Mouse (Mus musculus): ENCODE data around the gene Gm20422. TPM values are rescaled to one million over a fixed set of nuclear protein-coding genes. Genes with fewer than 3 reads are reported as not detected.

Gene Gm20422
- polyA plus RNA-seq, 1 experiment from 2014 or later, result 0.49 TPM

- Histone ChIP-seq H3K4me2 (replicated peaks) (peak within 1 kb of the TSS; percentile 61), H3K27ac (peak within 1 kb of the TSS; percentile 91), H3K4me3 (replicated peaks) (peak within 1 kb of the TSS; percentile 86), H3K9ac (peak within 1 kb of the TSS; percentile 94), H3K9me3 (no peaks in the 10 kb centered on the region), H3K36me3 (peaks cover 20% of the 10 kb centered on the region), H3K27me3 (replicated peaks) (no peaks in the 10 kb centered on the region), H3K4me1 (replicated peaks) (peaks cover 22% of the 10 kb centered on the region)
- ATAC-seq, result peak; percentile 98
- under 1% methylated on average over 38 of the region's 38 CpGs for WGBS
Measured at GRCm38 (mm10) chr8:69790773-69791367, 16.2 kb upstream of the Gm20422 start, which contains the start of the genes Atp13a1 and Zfp866. Atp13a1 (plus strand) TSS chr8:69791163. Zfp866 (minus strand) TSS chr8:69791178.

GRCm38 (mm10) chr8:69790364-69790763 is 15.7 kb upstream of the Gm20422 start:
- ATAC-seq, result peak; percentile 24; the same call in 1 of the 2 replicates
- Histone ChIP-seq H3K27me3 (replicated peaks) (no peaks in the 10 kb centered on the region), H3K9ac (peak overlapping the region; percentile 94), H3K4me2 (replicated peaks) (peak overlapping the region; percentile 61), H3K4me1 (replicated peaks) (peaks cover 22% of the 10 kb centered on the region), H3K36me3 (peaks cover 16% of the 10 kb centered on the region), H3K4me3 (replicated peaks) (peak overlapping the region; percentile 86), H3K27ac (peak overlapping the region; percentile 91), H3K9me3 (no peaks in the 10 kb centered on the region)
- 27% methylated on average over 11 of the region's 11 CpGs for WGBS

GRCm38 (mm10) chr8:69789731-69790130 is 15.0 kb upstream of the Gm20422 start:
- H3K36me3 ChIP-seq, result peaks cover 14% of the 10 kb centered on the region
- WGBS, result 67% methylated on average over 5 of the region's 5 CpGs
- H3K27me3 ChIP-seq (replicated peaks), result no peaks in the 10 kb centered on the region
- peaks cover 22% of the 10 kb centered on the region for H3K4me1 ChIP-seq (replicated peaks)
- no peak overlapping the region for H3K9ac ChIP-seq
- no peaks in the 10 kb centered on the region for H3K9me3 ChIP-seq
- ATAC-seq, result no peak
- H3K4me3 ChIP-seq (replicated peaks), result no peak overlapping the region; the same call in 1 of the 2 replicates
- no peak overlapping the region for H3K4me2 ChIP-seq (replicated peaks)
- no peak overlapping the region for H3K27ac ChIP-seq

GRCm38 (mm10) chr8:69789105-69789504 is 14.4 kb upstream of the Gm20422 start:
- Histone ChIP-seq H3K36me3 (peaks cover 8% of the 10 kb centered on the region), H3K9me3 (no peaks in the 10 kb centered on the region), H3K4me2 (replicated peaks) (no peak overlapping the region), H3K4me3 (replicated peaks) (no peak overlapping the region), H3K4me1 (replicated peaks) (peaks cover 22% of the 10 kb centered on the region), H3K27me3 (replicated peaks) (no peaks in the 10 kb centered on the region), H3K27ac (no peak overlapping the region), H3K9ac (no peak overlapping the region)
- 88% methylated on average over 5 of the region's 5 CpGs for WGBS
- no peak for ATAC-seq

- WGBS, result 63% methylated on average over 12 of the region's 12 CpGs
- no peaks in the 10 kb centered on the region for H3K36me3 ChIP-seq
- peaks cover 8% of the 10 kb centered on the region; the same call in 1 of the 2 replicates for H3K4me1 ChIP-seq (replicated peaks)
- no peak for ATAC-seq
- H3K9me3 ChIP-seq, result no peaks in the 10 kb centered on the region
- no peak overlapping the region for H3K4me3 ChIP-seq (replicated peaks)
- no peak overlapping the region for H3K4me2 ChIP-seq (replicated peaks)
- no peak overlapping the region for H3K27ac ChIP-seq
- H3K9ac ChIP-seq, result no peak overlapping the region
- no peaks in the 10 kb centered on the region for H3K27me3 ChIP-seq (replicated peaks)
Measured at GRCm38 (mm10) chr8:69777111-69777510, 2.4 kb upstream of the Gm20422 start.

GRCm38 (mm10) chr8:69775149-69775534 is 456 bp upstream of the Gm20422 start:
- peak; percentile 31; the same call in 1 of the 2 replicates for ATAC-seq
- Histone ChIP-seq H3K27me3 (replicated peaks) (no peaks in the 10 kb centered on the region), H3K9me3 (no peaks in the 10 kb centered on the region), H3K36me3 (0 out of 2 replicates have a peak, but pooled peaks cover 3% of the 10 kb centered on the region), H3K27ac (0 out of 2 replicates have a peak overlapping the region, but pooled peaks have one; percentile 1), H3K9ac (no peak overlapping the region), H3K4me2 (replicated peaks) (peak overlapping the region; percentile 44), H3K4me1 (replicated peaks) (peaks cover 8% of the 10 kb centered on the region; the same call in 1 of the 2 replicates), H3K4me3 (replicated peaks) (no peak overlapping the region; the same call in 1 of the 2 replicates)
- 43% methylated on average over 2 of the region's 2 CpGs for WGBS

GRCm38 (mm10) chr8:69772106-69772505 is 2.6 kb downstream of the Gm20422 start:
- peaks cover 8% of the 10 kb centered on the region; the same call in 1 of the 2 replicates for H3K4me1 ChIP-seq (replicated peaks)
- no peaks in the 10 kb centered on the region for H3K9me3 ChIP-seq
- H3K36me3 ChIP-seq, result peaks cover 24% of the 10 kb centered on the region
- H3K4me3 ChIP-seq (replicated peaks), result no peak overlapping the region
- H3K27ac ChIP-seq, result no peak overlapping the region
- no peak for ATAC-seq
- whole genome bisulfite sequencing, result 78% methylated on average over 2 of the region's 2 CpGs
- H3K4me2 ChIP-seq (replicated peaks), result no peak overlapping the region
- no peaks in the 10 kb centered on the region for H3K27me3 ChIP-seq (replicated peaks)
- no peak overlapping the region for H3K9ac ChIP-seq

- Histone ChIP-seq H3K4me2 (replicated peaks) (no peak overlapping the region), H3K9me3 (no peaks in the 10 kb centered on the region), H3K27ac (no peak overlapping the region), H3K4me3 (replicated peaks) (no peak overlapping the region), H3K4me1 (replicated peaks) (peaks cover 8% of the 10 kb centered on the region; the same call in 1 of the 2 replicates), H3K27me3 (replicated peaks) (no peaks in the 10 kb centered on the region), H3K36me3 (peaks cover 30% of the 10 kb centered on the region), H3K9ac (no peak overlapping the region)
- 84% methylated on average over 9 of the region's 9 CpGs for WGBS
- ATAC-seq, result no peak
Measured at GRCm38 (mm10) chr8:69771221-69771620, 3.5 kb downstream of the Gm20422 start.

- ATAC-seq, result no peak
- Histone ChIP-seq H3K4me3 (replicated peaks) (no peak overlapping the region), H3K4me1 (replicated peaks) (no peaks in the 10 kb centered on the region), H3K27ac (no peak overlapping the region), H3K27me3 (replicated peaks) (no peaks in the 10 kb centered on the region), H3K9ac (no peak overlapping the region), H3K36me3 (peaks cover 38% of the 10 kb centered on the region), H3K4me2 (replicated peaks) (no peak overlapping the region), H3K9me3 (no peaks in the 10 kb centered on the region)
- 90% methylated on average over 4 of the region's 4 CpGs for WGBS
Measured at GRCm38 (mm10) chr8:69761814-69762445, 12.8 kb downstream of the Gm20422 start.

- 95% methylated on average over 5 of the region's 5 CpGs for WGBS
- no peak for ATAC-seq
- Histone ChIP-seq H3K36me3 (peaks cover 9% of the 10 kb centered on the region), H3K4me2 (replicated peaks) (no peak overlapping the region), H3K27me3 (replicated peaks) (no peaks in the 10 kb centered on the region), H3K9me3 (no peaks in the 10 kb centered on the region), H3K4me3 (replicated peaks) (no peak overlapping the region), H3K4me1 (replicated peaks) (no peaks in the 10 kb centered on the region), H3K27ac (no peak overlapping the region), H3K9ac (no peak overlapping the region)
Measured at GRCm38 (mm10) chr8:69758316-69758715, 16.4 kb downstream of the Gm20422 start.

- no peak for ATAC-seq
Measured at GRCm38 (mm10) chr8:69752437-69752836, 22.2 kb downstream of the Gm20422 start.

GRCm38 (mm10) chr8:69749544-69750454 is 24.9 kb downstream of the Gm20422 start, which contains the start of gene Zfp963:
Zfp963 (minus strand) TSS chr8:69749970.
- Histone ChIP-seq H3K27ac (peak within 1 kb of the TSS; percentile 100), H3K4me3 (replicated peaks) (peak within 1 kb of the TSS; percentile 85), H3K4me1 (replicated peaks) (no peaks in the 10 kb centered on the region; the same call in 1 of the 2 replicates), H3K4me2 (replicated peaks) (peak within 1 kb of the TSS; percentile 63), H3K9me3 (no peaks in the 10 kb centered on the region), H3K27me3 (replicated peaks) (no peaks in the 10 kb centered on the region), H3K9ac (peak within 1 kb of the TSS; percentile 97), H3K36me3 (no peaks in the 10 kb centered on the region)
- ATAC-seq, result peak; percentile 100
- 3% methylated on average over 48 of the region's 48 CpGs for WGBS

More at GRCm38 (mm10) chr8:69752437-69752836, 22.2 kb downstream of the Gm20422 start:
- Histone ChIP-seq H3K4me2 (replicated peaks) (no peak overlapping the region), H3K36me3 (0 out of 2 replicates have a peak, but pooled peaks cover 3% of the 10 kb centered on the region), H3K9me3 (no peaks in the 10 kb centered on the region), H3K9ac (no peak overlapping the region), H3K4me3 (replicated peaks) (no peak overlapping the region), H3K4me1 (replicated peaks) (no peaks in the 10 kb centered on the region; the same call in 1 of the 2 replicates), H3K27me3 (replicated peaks) (no peaks in the 10 kb centered on the region), H3K27ac (no peak overlapping the region)
- 87% methylated on average over 2 of the region's 2 CpGs for WGBS
